Mouse (Mus musculus) midbrain, embryonic 14.5 days (tissue): ENCODE data around the gene U2af1. TPM values are rescaled to one million over a fixed set of nuclear protein-coding genes. Genes with fewer than 3 reads are reported as not detected.
"Not testable (repeated sequence)": the region's sequence is repeated elsewhere in the genome, so short reads cannot be mapped to it uniquely, and the experiment has no call there.

Experiments used
- ATAC-seq: fragments of 200-750 bp; cut with Nextera tagmentation; 2 replicates; pipeline ENCODE4 v1.8.0; 2017; ENCODE audit warnings: moderate number of reproducible peaks, moderate library complexity; ENCODE audit not compliant: low FRiP score, low TSS enrichment
- DNase-seq: peaks from one replicate; pipeline ENCODE4 v3.0.0-alpha.2; 2015
- H3K27ac ChIP-seq: fragments of 300-500 bp; sonication (generic); replicated peaks from 2 replicates; pipeline ENCODE4 v1.5.1; 2014; ENCODE audit warnings: mild to moderate bottlenecking, low read depth, low read length, moderate library complexity
- H3K27me3 ChIP-seq: fragments of 300-500 bp; sonication (generic); 2 replicates; pipeline ENCODE4 v1.6.1; 2014; ENCODE audit warnings: low read length, control low read depth, mixed read lengths; ENCODE audit not compliant: control insufficient read depth, insufficient read depth
- H3K36me3 ChIP-seq: fragments of 300-500 bp; sonication (generic); 2 replicates; pipeline ENCODE4 v1.6.1; 2014; ENCODE audit warnings: low read length, control low read depth; ENCODE audit not compliant: control insufficient read depth, insufficient read depth
- H3K4me1 ChIP-seq: fragments of 300-500 bp; sonication (generic); 2 replicates; pipeline ENCODE4 v1.6.1; 2014; ENCODE audit warnings: mild to moderate bottlenecking, antibody characterized with exemption, low read length, control low read depth; ENCODE audit not compliant: control insufficient read depth, insufficient read depth
- H3K4me2 ChIP-seq: fragments of 300-500 bp; sonication (generic); 2 replicates; pipeline ENCODE4 v1.6.1; 2014; ENCODE audit warnings: mild to moderate bottlenecking, low read length, moderate library complexity
- H3K4me3 ChIP-seq: fragments of 300-500 bp; sonication (generic); replicated peaks from 2 replicates; pipeline ENCODE4 v1.5.1; 2014; ENCODE audit warnings: low read depth, low read length
- H3K9ac ChIP-seq: fragments of 300-500 bp; sonication (generic); replicated peaks from 2 replicates; pipeline ENCODE4 v1.6.1; 2014; ENCODE audit warnings: mild to moderate bottlenecking, low read length, moderate library complexity
- H3K9me3 ChIP-seq: fragments of 300-500 bp; sonication (generic); 2 replicates; pipeline ENCODE4 v1.6.1; 2016; ENCODE audit warnings: low read length, control low read depth, mixed read lengths; ENCODE audit not compliant: control insufficient read depth
- WGBS: fragments of 180-500 bp; shearing (Covaris S2); extraction: QIAGEN DNeasy Blood & Tissue Kit; methylation state at CpG from one replicate; pipeline ENCODE4 v1.1.7; 2014; 5-methylcytosine and 5-hydroxymethylcytosine counted together
- polyA plus RNA-seq: library from polyadenylated mRNA; unstranded; fragments of >200 nt; fragmentation: Nextera tagmentation; extraction: Ambion mirVana; gene quantifications from 2 replicates; pipeline ENCODE4 v1.2.1, GENCODE M21; 2014

Gene U2af1
- polyA plus RNA-seq, 1 experiment from 2014 or later = 124 TPM

DNA sequence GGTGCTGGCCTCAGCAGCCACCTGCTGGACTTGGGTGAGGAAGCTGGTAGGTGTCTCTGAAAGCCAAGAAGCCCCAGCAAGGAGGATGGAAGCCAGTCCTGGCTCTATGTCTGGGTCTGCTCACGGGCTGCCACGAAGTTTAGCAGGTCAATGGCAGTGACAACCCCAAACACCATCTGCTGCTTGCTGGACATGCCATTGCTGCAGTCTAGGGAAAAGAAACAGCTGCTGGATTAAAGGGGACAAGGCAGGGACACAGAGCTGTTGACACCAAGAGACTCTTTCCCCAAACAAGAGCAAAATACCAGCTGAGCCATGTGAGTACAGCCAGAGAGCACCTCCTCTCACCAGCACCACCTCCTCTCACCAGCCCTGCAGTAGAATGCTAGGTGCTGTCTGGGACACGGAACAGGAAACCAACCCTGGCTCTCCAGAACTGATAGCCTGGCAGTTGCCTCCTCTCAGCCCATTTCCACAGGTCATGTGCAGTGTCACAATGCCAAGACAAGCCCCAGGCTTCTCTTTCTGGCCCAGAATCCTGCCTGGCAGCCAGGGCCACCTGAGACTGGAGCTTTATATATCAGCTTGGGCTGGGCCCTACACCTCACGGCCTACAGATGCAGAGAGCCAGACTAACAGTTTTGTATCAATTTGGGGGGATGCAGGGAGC is 45.5 kb downstream of the U2af1 start:
- Histone ChIP-seq H3K36me3 (no peaks in the 10 kb centered on the region), H3K4me2 (no peak overlapping the region), H3K4me1 (no peaks in the 10 kb centered on the region), H3K4me3 (no peak overlapping the region), H3K27me3 (no peaks in the 10 kb centered on the region), H3K27ac (no peak overlapping the region), H3K9ac (no peak overlapping the region), H3K9me3 (no peaks in the 10 kb centered on the region)
- no peak for ATAC-seq
- no peak for DNase-seq
- WGBS = 86% methylated on average over 4 of the region's 4 CpGs

DNA sequence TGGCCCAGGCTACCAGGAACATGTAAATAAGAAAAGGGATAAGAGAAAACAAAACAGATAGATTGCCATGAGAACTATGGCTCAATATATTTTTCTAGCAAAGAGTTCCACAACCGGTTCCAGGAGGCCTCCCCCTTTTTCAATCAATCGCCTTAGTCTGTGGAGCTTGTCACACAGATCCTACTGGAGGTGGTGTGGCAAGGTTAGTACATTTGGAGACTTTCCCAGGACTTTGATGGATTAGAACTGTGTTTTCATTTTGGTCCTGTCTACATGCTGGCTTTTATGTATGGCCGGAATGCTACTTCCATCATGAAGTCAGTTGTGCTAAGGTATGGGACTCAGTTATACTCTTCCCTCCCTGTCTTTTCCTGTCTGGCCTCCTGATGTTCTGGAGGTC is 48.8 kb downstream of the U2af1 start:
- Histone ChIP-seq H3K4me2 (no peak overlapping the region), H3K9ac (no peak overlapping the region), H3K9me3 (no peaks in the 10 kb centered on the region), H3K4me1 (no peaks in the 10 kb centered on the region), H3K27me3 (no peaks in the 10 kb centered on the region), H3K36me3 (peaks cover 7% of the 10 kb centered on the region), H3K27ac (no peak overlapping the region), H3K4me3 (no peak overlapping the region)
- ATAC-seq (no peak), DNase-seq (no peak)
- 93% methylated on average over 3 of the region's 3 CpGs for WGBS

DNA sequence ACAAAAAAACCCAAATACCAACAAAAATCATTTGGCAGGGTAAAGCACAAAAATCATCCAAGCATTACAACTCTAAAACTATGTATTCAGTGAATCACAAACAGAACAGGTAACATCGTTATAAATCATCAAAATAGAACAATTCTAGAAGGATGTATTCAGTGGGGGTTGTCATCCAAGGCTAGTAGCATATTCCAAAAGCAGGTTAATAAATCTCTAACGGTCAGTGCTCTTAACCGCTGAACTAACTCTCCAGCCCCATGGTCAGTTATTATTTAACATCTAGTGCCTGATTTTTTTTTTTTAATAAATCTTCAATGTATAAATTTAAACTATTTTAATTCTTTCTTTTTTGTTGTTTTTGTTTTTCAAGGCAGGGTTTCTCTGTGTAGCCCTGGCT is 49.5 kb downstream of the U2af1 start:
- not testable (repeated sequence) for H3K9ac ChIP-seq
- WGBS = 96% methylated on average over 3 of the region's 3 CpGs

DNA sequence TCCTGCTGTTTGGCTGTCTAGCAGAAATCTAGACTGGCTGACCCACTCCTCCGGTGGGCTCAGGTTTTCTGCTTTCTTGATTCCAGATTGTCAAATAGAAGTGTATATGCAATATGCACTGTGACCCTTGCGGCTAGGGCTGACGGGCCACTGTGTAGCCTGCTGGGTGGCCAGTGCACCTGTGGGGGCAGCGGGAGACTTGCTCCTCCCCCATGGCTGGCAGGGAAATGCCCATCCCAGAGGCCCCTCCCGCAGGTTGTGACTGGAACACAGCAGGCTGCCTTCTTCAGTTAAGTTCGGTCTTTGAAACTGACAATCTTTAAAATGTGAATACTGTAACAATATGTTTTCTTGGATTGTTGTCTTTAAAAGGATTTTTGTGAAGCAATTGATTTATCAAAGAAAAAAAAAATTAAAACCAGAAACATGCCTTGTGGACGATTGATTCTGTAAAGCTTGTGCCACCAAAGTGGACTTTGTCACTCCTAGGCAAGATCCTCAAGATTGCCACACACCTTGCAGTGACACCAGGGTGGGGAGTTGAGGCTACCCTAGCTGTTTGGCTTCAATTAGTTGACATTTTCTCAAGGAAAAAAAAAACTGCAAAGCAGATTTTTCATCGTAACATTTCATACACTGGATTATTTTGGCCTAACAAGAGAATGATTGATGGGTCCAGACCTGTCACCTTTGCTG is 51.3 kb downstream of the U2af1 start:
- DNase-seq (no peak), ATAC-seq (no peak)
- H3K9me3 ChIP-seq = no peaks in the 10 kb centered on the region
- H3K27ac ChIP-seq = no peak overlapping the region
- H3K27me3 ChIP-seq = no peaks in the 10 kb centered on the region
- H3K4me3 ChIP-seq = no peak overlapping the region
- H3K36me3 ChIP-seq = peaks cover 31% of the 10 kb centered on the region
- H3K4me2 ChIP-seq = no peak overlapping the region
- 81% methylated on average over 8 of the region's 8 CpGs for WGBS
- H3K9ac ChIP-seq = no peak overlapping the region
- H3K4me1 ChIP-seq = no peaks in the 10 kb centered on the region

More for the DNA sequence above, 49.5 kb downstream of the U2af1 start:
- DNase-seq, H3K27me3 ChIP-seq, H3K9me3 ChIP-seq, ATAC-seq, H3K27ac ChIP-seq, H3K4me2 ChIP-seq, H3K4me3 ChIP-seq, H3K4me1 ChIP-seq: not testable (repeated sequence)
- peaks cover 14% of the 10 kb centered on the region for H3K36me3 ChIP-seq

DNA sequence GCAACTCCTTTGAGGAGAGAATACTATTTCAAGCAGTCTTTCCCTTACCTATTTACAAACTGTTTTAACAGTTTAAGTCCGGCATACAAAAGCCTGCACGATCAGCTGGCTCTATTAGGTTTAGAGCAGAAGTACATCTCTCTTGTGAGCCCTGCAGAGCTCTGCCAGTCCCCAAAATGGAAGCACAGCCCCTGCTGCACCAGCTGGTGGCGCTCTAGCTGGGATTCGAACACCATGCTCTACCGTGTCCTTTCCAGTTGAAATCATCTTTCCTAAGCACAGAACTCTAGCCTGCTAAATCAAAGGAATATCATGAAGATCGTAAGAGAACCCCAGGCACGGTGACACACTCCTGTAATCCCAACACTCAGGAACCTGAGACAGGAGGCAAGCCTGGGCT is 52.3 kb downstream of the U2af1 start:
- Histone ChIP-seq H3K27me3 (no peaks in the 10 kb centered on the region), H3K4me1 (no peaks in the 10 kb centered on the region), H3K9me3 (no peaks in the 10 kb centered on the region), H3K27ac (no peak overlapping the region), H3K36me3 (peaks cover 35% of the 10 kb centered on the region), H3K4me3 (no peak overlapping the region), H3K4me2 (no peak overlapping the region), H3K9ac (no peak overlapping the region)
- no peak for ATAC-seq
- no peak for DNase-seq
- WGBS = 82% methylated on average over 7 of the region's 7 CpGs

DNA sequence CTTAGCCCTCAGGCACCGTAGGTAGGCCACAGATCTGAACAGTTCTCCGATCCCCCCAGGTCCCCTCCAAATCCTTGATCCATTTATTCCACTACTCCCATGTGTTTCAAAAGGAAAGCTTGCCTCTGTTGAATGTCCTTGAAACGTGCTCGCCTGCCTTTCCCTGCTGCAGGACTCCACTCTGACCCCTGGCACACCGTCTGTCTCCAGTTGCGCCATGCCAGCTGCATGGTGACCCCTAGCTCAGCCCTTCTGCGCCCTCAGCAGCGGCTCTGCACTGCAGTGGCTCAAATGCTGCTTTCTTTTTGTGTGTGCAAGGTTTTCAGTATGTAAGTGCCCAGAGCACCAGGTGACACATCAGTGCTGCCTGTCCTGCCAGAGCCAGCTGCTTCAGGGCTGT is 60.1 kb downstream of the U2af1 start:
- DNase-seq (no peak), ATAC-seq (no peak)
- Histone ChIP-seq H3K36me3 (peaks cover 51% of the 10 kb centered on the region), H3K27ac (no peak overlapping the region), H3K9ac (no peak overlapping the region), H3K4me3 (no peak overlapping the region), H3K4me2 (no peak overlapping the region), H3K4me1 (no peaks in the 10 kb centered on the region), H3K9me3 (no peaks in the 10 kb centered on the region), H3K27me3 (no peaks in the 10 kb centered on the region)
- WGBS = 91% methylated on average over 8 of the region's 8 CpGs

DNA sequence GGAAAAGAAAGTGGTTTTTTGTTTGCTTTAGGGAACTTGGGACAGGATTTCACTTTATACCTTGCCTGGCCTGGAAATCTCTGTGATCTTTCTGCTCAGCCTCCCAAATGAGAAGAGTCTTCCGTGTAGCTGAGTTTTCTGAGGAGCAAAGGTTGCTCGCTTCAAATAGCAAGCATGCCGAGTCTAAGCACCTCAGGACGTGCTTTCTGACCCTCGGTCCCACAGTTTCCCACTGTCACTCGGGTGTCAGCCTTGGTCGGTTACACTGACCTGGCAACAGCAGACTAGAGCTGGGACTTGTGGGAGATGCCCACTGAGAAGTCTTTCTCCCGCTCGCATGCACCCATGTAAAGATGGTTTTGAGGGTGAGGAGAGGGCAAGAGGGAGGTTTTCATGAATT is 60.7 kb downstream of the U2af1 start:
- H3K9ac ChIP-seq = no peak overlapping the region
- H3K4me3 ChIP-seq = no peak overlapping the region
- WGBS = 91% methylated on average over 9 of the region's 9 CpGs
- no peaks in the 10 kb centered on the region for H3K9me3 ChIP-seq
- H3K36me3 ChIP-seq = peaks cover 48% of the 10 kb centered on the region
- H3K4me2 ChIP-seq = no peak overlapping the region
- ATAC-seq (no peak), DNase-seq (no peak)
- no peaks in the 10 kb centered on the region for H3K4me1 ChIP-seq
- no peak overlapping the region for H3K27ac ChIP-seq
- no peaks in the 10 kb centered on the region for H3K27me3 ChIP-seq
